Mouse (Mus musculus): Measurements from ENCODE around the gene Arhgef11. TPM values are rescaled to one million over a fixed set of nuclear protein-coding genes. Genes with fewer than 3 reads are reported as not detected.
"Not testable (repeated sequence)": the region's sequence is repeated elsewhere in the genome, so short reads cannot be mapped to it uniquely, and the experiment has no call there.

Gene Arhgef11
- polyA plus RNA-seq (2016; fragmentation: Nextera tagmentation; extraction: Ambion mirVana), result 11.5 and 11.7 TPM in 2 replicates

DNA sequence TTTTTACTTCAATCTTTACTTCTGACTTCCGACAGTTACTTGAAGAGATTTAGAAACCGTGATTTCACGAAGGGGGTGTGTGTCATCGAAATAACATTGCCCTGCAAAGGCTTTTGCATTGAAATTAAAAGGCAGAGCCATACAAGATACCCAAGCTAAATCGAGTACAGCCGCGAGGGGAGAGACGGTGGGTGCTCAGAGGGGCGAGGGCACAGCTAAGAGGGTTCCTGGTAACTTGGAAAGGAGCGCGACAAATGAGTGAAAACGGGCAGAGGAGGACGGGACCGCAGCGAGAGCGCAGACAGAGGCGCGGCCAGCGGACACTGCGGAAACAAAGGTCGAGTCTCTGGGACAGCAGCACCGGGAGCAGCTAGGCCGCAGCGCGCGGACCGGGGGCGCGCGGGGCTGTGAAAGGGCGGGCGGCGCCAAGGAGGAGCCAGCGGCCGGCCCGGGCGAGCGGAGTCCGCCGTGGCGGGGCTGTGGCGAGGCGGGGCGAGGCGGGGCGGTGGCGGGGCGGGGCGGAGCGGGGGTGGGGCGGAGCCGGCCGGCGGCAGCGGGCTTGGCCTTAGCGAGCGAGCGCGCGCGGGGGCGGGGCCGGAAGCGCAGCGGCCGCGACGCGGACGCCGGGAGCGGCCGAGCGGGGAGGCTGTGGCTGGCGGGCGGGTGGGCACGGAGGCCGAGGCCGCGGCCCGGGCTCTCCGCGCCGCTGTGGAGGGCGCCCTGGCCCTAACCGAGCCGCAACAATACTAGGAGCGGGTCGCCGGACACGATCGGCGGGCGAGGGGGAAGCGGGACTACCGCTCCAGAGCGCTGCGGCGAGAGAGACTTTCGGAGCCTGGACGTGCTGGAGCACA is at the start of gene Arhgef11:
Arhgef11 (plus strand) TSS at position 603 of the 854 bp plus-strand sequence.
- 1% methylated on average over 99 of the region's 101 CpGs for WGBS
- H3K9me3 ChIP-seq, result no peaks in the 10 kb centered on the region
- H3K4me1 ChIP-seq, result peaks cover 32% of the 10 kb centered on the region
- DNase-seq (ENCODE audit: low spot score), result peak; percentile 90
- H3K4me3 ChIP-seq, result peak within 1 kb of the TSS; percentile 75
- no peaks in the 10 kb centered on the region for H3K27me3 ChIP-seq (ENCODE audit: insufficient read depth, poor library complexity, severe bottlenecking)
- no peaks in the 10 kb centered on the region for H3K36me3 ChIP-seq
- H3K27ac ChIP-seq, result peak within 1 kb of the TSS; percentile 92

DNA sequence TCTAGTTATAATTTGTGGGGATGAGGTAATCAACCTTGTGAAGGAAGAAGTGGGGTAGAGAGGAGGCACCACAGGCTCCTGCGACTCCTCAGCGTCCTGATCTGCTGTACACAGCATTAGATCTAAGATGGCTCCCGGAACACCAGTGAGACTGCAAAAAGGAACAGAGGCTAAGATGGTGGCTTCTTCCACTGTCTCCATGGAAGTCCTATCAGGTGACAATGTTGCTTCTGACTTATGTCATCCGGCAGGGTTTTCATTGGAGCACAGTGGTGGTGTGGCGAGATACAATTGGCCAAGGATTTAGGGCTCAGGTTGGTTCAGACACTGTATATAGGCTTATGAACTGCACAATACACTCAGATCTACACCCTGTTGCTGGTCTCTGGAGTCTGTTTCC is 48.7 kb upstream of the Arhgef11 start:
- no peaks in the 10 kb centered on the region for H3K27me3 ChIP-seq (ENCODE audit: insufficient read depth, poor library complexity, severe bottlenecking)
- peaks cover 13% of the 10 kb centered on the region for H3K4me1 ChIP-seq
- H3K27ac ChIP-seq, result no peak overlapping the region
- no peaks in the 10 kb centered on the region for H3K9me3 ChIP-seq
- no peaks in the 10 kb centered on the region for H3K36me3 ChIP-seq
- no peak overlapping the region for H3K4me3 ChIP-seq
- DNase-seq (ENCODE audit: low spot score), result peak; percentile 52
- 91% methylated on average over 5 of the region's 5 CpGs for WGBS

DNA sequence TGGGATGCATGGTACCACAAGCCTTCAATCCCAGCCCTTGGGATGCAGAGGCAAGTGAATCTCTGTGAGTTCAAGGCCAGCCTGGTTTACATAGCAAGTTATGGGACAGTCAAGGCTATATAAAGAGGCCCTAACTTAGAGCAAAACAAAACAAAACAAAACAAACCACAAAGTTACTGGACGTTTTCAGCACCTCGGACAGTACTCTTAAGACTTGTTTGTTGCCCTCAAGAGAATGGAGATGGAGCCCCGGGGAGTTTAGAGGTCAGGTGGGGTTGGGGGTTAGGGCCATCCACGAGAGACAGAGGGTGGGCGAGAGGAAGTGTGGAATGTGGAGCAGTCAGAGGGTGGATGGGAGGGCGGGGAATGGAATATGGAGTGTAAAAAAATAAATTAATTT is 41.6 kb upstream of the Arhgef11 start:
- DNase-seq (ENCODE audit: low spot score), result no peak

GRCm38 (mm10) chr3:87582259-87582658 is 35.1 kb upstream of the Arhgef11 start:
- Histone ChIP-seq H3K4me3 (no peak overlapping the region), H3K4me1 (no peaks in the 10 kb centered on the region), H3K36me3 (no peaks in the 10 kb centered on the region), H3K9me3 (peaks cover 3% of the 10 kb centered on the region; the same call in 1 of the 2 replicates), H3K27ac (no peak overlapping the region), H3K27me3 (ENCODE audit: insufficient read depth, poor library complexity, severe bottlenecking) (no peaks in the 10 kb centered on the region)
- 80% methylated on average over 4 of the region's 4 CpGs for WGBS
- no peak for DNase-seq (ENCODE audit: low spot score)

More for the DNA sequence above, 41.6 kb upstream of the Arhgef11 start:
- Histone ChIP-seq H3K9me3 (peaks cover 3% of the 10 kb centered on the region; the same call in 1 of the 2 replicates), H3K4me1 (no peaks in the 10 kb centered on the region), H3K4me3 (no peak overlapping the region), H3K27ac (no peak overlapping the region), H3K36me3 (no peaks in the 10 kb centered on the region), H3K27me3 (ENCODE audit: insufficient read depth, poor library complexity, severe bottlenecking) (no peaks in the 10 kb centered on the region)
- 25% methylated on average over 6 of the region's 6 CpGs for WGBS

DNA sequence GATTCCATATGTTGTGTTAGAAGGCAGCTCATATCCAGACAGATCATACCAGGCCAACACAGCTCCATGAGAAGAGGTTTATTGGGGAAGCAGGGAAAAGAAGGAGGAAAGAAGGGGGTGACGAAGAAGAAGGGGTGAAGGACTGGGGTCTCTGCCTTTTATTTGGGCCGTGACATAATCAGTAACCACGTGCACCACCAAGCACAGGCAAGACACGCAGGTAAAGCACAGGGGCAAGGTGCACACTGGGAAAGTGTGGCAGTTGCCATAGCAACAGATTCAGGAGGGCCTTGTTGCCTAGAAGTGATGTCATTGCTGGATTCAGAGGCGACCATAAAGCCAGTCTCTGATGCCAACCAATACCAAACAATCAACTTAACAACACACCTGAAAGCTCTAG is 23.6 kb upstream of the Arhgef11 start:
- Histone ChIP-seq H3K4me1 (no peaks in the 10 kb centered on the region), H3K27me3 (ENCODE audit: insufficient read depth, poor library complexity, severe bottlenecking) (no peaks in the 10 kb centered on the region), H3K4me3 (no peak overlapping the region), H3K36me3 (no peaks in the 10 kb centered on the region), H3K27ac (no peak overlapping the region), H3K9me3 (no peaks in the 10 kb centered on the region)
- WGBS, result 66% methylated on average over 5 of the region's 5 CpGs
- no peak for DNase-seq (ENCODE audit: low spot score)

GRCm38 (mm10) chr3:87595328-87595727 is 22.0 kb upstream of the Arhgef11 start:
- H3K4me3 ChIP-seq; H3K4me1 ChIP-seq; H3K9me3 ChIP-seq; H3K36me3 ChIP-seq; H3K27me3 ChIP-seq (ENCODE audit: insufficient read depth, poor library complexity, severe bottlenecking); H3K27ac ChIP-seq; DNase-seq (ENCODE audit: low spot score): not testable (repeated sequence)
- WGBS, result 46% methylated on average over 4 of the region's 4 CpGs

DNA sequence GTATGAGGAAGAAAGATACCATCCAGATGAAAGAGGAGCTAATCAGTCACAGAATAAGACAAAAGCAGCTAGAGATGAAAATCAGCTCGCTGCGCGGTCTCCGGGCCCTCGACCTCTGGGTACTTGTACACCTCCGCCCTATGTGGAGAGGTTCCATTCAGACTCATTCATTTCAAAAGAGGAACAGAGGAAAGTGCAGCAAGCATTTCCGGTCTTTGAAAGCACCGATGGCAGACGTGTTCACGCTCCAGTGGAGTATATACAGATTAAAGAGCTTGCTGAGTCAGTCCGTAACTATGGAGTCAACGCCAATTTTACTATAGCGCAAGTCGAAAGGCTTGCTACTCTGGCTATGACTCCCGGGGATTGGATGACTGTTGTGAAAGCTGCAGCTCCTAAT is 16.3 kb upstream of the Arhgef11 start:
- not testable (repeated sequence) for H3K36me3 ChIP-seq; H3K27ac ChIP-seq; H3K4me3 ChIP-seq; H3K27me3 ChIP-seq (ENCODE audit: insufficient read depth, poor library complexity, severe bottlenecking); DNase-seq (ENCODE audit: low spot score); H3K4me1 ChIP-seq
- peaks cover 15% of the 10 kb centered on the region for H3K9me3 ChIP-seq
- WGBS, result 92% methylated on average over 15 of the region's 15 CpGs

- H3K9me3 ChIP-seq, result no peaks in the 10 kb centered on the region
- 0 out of 2 replicates have a peak overlapping the region, but pooled peaks have one; percentile 75 for H3K4me3 ChIP-seq
- H3K27me3 ChIP-seq (ENCODE audit: insufficient read depth, poor library complexity, severe bottlenecking), result no peaks in the 10 kb centered on the region
- no peak for DNase-seq (ENCODE audit: low spot score)
- peaks cover 32% of the 10 kb centered on the region for H3K4me1 ChIP-seq
- peak overlapping the region; percentile 92; the same call in 1 of the 2 replicates for H3K27ac ChIP-seq
- H3K36me3 ChIP-seq, result no peaks in the 10 kb centered on the region
- WGBS, result 65% methylated on average over 4 of the region's 4 CpGs
Observed at GRCm38 (mm10) chr3:87616354-87616753, 1.0 kb upstream of the Arhgef11 start.

DNA sequence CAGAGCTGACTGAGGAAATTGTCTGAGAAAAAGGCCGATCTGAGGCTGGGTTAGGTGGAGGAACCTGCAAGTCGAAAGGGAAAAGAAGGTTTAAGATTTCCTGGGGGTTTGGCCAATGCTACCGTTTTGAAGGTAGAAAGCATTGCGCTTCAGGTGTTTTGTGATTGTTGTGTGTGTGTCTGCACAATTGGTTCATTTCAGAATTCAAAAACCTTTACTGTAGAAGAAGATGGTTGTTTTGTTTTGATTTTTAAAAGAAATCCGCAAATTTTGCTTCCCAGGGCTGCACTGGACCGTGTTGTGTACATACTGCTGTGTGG is 412 bp downstream of the Arhgef11 start:
- WGBS, result 3% methylated on average over 6 of the region's 6 CpGs
- H3K36me3 ChIP-seq, result no peaks in the 10 kb centered on the region
- no peaks in the 10 kb centered on the region for H3K27me3 ChIP-seq (ENCODE audit: insufficient read depth, poor library complexity, severe bottlenecking)
- H3K27ac ChIP-seq, result peak overlapping the region; percentile 92
- peak overlapping the region; percentile 75 for H3K4me3 ChIP-seq
- H3K4me1 ChIP-seq, result peaks cover 33% of the 10 kb centered on the region
- no peaks in the 10 kb centered on the region for H3K9me3 ChIP-seq
- no peak for DNase-seq (ENCODE audit: low spot score)

DNA sequence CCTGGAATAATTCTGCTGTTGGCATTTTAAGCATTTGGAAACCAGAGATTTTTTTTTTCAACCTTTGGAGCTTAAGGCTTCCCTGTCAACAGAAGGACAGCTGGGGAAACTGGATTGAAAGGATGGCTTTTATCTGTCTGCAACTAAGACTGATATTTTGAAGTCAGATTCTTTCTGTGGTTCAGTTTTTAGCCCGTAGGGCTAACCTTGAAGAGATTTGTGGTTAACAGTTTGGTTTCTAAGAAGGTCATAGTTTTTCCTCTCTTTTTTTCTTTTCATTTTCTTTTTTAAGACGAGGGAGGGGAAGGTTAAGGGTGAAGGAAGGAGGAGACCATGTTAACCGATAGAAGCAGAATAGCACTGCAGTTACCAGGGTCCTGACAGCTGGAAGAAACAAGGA is 881 bp downstream of the Arhgef11 start:
- DNase-seq (ENCODE audit: low spot score), result no peak
- Histone ChIP-seq H3K9me3 (no peaks in the 10 kb centered on the region), H3K36me3 (no peaks in the 10 kb centered on the region), H3K4me3 (peak overlapping the region; percentile 75), H3K4me1 (peaks cover 37% of the 10 kb centered on the region), H3K27ac (peak overlapping the region; percentile 92; the same call in 1 of the 2 replicates), H3K27me3 (ENCODE audit: insufficient read depth, poor library complexity, severe bottlenecking) (no peaks in the 10 kb centered on the region)
- 8% methylated on average over 3 of the region's 3 CpGs for WGBS

DNA sequence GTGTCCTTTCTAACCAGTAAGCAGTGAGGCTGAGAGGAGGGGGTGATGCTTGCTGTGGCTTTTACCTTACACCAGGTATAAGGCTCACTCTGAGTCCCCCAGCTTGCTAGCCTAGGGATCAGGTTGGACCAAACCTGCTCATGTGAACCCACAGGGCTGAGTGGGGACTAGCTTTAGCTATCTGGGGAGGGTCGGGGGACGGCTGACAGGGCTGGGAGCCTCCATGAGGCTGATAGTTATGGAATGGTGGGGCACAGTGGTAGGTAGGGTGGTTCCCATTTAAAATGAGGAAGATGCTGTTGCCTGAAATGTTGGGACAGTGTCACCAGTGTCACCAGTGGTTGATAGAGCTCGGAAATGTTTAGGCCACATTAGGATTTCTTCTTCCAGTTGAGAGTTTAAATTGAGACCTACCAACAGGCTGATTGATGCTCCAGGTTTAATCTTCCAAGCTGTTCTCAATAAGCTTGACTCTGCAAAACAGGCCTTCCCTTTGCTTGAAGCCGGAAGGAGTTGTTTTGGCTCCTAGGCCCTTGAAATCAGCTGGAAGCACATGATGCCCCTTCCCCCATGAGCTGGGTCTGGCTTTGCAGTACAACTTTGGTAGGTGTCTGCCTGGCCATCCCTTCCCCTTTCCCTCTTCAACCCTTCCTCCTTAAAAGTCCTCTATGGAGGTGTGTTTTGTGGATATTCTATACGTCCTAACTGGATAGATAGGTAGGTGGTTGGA is 1.8 kb downstream of the Arhgef11 start:
- peak overlapping the region; percentile 92; the same call in 1 of the 2 replicates for H3K27ac ChIP-seq
- H3K36me3 ChIP-seq, result no peaks in the 10 kb centered on the region
- H3K4me1 ChIP-seq, result peaks cover 38% of the 10 kb centered on the region
- no peak for DNase-seq (ENCODE audit: low spot score)
- H3K4me3 ChIP-seq, result peak overlapping the region; percentile 75
- WGBS, result 44% methylated on average over 5 of the region's 5 CpGs
- no peaks in the 10 kb centered on the region for H3K9me3 ChIP-seq
- no peaks in the 10 kb centered on the region for H3K27me3 ChIP-seq (ENCODE audit: insufficient read depth, poor library complexity, severe bottlenecking)

DNA sequence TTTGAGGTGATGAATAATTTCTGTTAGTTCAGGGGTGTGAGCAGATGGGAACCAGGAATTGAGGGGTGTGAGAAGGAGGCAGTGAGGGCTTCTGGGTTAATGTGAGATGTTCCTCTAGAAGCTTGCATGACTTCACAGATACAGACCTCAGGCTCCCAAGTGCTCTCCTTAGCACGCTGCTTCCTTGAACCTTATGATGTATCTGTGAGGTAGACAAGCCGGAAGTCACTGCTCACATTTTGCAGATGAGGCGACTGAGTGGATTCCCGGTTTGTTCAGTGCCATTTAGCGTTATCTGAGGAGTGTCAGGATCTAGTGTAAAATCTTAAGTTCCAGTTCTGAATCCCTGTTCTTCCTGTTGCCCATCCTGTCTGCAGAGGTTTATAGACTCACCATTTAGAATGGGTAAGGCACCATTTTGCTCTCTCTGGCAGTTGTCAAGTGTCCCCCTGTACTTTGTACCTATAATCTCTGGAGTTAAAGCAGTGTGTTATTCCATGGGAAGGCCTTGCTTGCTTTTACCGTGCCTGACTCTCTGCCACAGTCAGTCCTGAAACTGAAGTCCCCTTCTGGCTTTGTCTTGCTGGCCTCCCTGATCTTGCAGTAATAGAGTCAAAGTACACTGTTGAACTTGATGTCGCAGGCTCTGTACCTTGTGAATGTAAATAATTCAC is 3.0 kb downstream of the Arhgef11 start:
- Histone ChIP-seq H3K4me1 (peaks cover 38% of the 10 kb centered on the region), H3K27ac (no peak overlapping the region), H3K4me3 (peak overlapping the region; percentile 75), H3K27me3 (ENCODE audit: insufficient read depth, poor library complexity, severe bottlenecking) (no peaks in the 10 kb centered on the region), H3K36me3 (no peaks in the 10 kb centered on the region), H3K9me3 (no peaks in the 10 kb centered on the region)
- 60% methylated on average over 7 of the region's 7 CpGs for WGBS
- no peak for DNase-seq (ENCODE audit: low spot score)

GRCm38 (mm10) chr3:87624899-87625298 is 7.5 kb downstream of the Arhgef11 start:
- H3K27ac ChIP-seq, result no peak overlapping the region
- WGBS, result 87% methylated on average over 4 of the region's 4 CpGs
- H3K4me3 ChIP-seq, result no peak overlapping the region
- no peaks in the 10 kb centered on the region for H3K9me3 ChIP-seq
- H3K27me3 ChIP-seq (ENCODE audit: insufficient read depth, poor library complexity, severe bottlenecking), result no peaks in the 10 kb centered on the region
- H3K36me3 ChIP-seq, result no peaks in the 10 kb centered on the region
- H3K4me1 ChIP-seq, result peaks cover 18% of the 10 kb centered on the region
- DNase-seq (ENCODE audit: low spot score), result no peak

All from heart, embryonic 10.5 days (tissue).